Mouse (Mus musculus) midbrain, embryonic 15.5 days (tissue): ENCODE data around the gene Ypel2. TPM values are rescaled to one million over a fixed set of nuclear protein-coding genes. Genes with fewer than 3 reads are reported as not detected.

Experiments used
- ATAC-seq: fragments of 200-750 bp; cut with Nextera tagmentation; replicated peaks from 2 replicates; pipeline ENCODE4 v1.8.0; 2017; ENCODE audit warnings: moderate TSS enrichment
- H3K27ac ChIP-seq: fragments of 300-500 bp; sonication (generic); 2 replicates; pipeline ENCODE4 v1.5.1; 2015; ENCODE audit warnings: mild to moderate bottlenecking, inconsistent platforms
- H3K27me3 ChIP-seq: fragments of 300-500 bp; sonication (generic); replicated peaks from 2 replicates; pipeline ENCODE4 v1.6.1; 2015; ENCODE audit warnings: inconsistent platforms
- H3K36me3 ChIP-seq: fragments of 300-500 bp; sonication (generic); replicated peaks from 2 replicates; pipeline ENCODE4 v1.6.1; 2015; ENCODE audit warnings: inconsistent platforms
- H3K4me1 ChIP-seq: fragments of 300-500 bp; sonication (generic); 2 replicates; pipeline ENCODE4 v1.6.1; 2015; ENCODE audit warnings: inconsistent platforms
- H3K4me2 ChIP-seq: fragments of 300-500 bp; sonication (generic); 2 replicates; pipeline ENCODE4 v1.6.1; 2015; ENCODE audit warnings: inconsistent platforms, mild to moderate bottlenecking, moderate library complexity
- H3K4me3 ChIP-seq: fragments of 300-500 bp; sonication (generic); 2 replicates; pipeline ENCODE4 v1.5.1; 2015; ENCODE audit warnings: mild to moderate bottlenecking, inconsistent platforms
- H3K9ac ChIP-seq: fragments of 300-500 bp; sonication (generic); 2 replicates; pipeline ENCODE4 v1.6.1; 2015; ENCODE audit warnings: mild to moderate bottlenecking, inconsistent platforms
- H3K9me3 ChIP-seq: fragments of 300-500 bp; sonication (generic); 2 replicates; pipeline ENCODE4 v1.6.1; 2016; ENCODE audit warnings: inconsistent platforms
- WGBS: fragments of 180-500 bp; shearing (Covaris S2); methylation state at CpG from one replicate; pipeline ENCODE4 v1.1.7; 2015; ENCODE audit warnings: mixed read lengths; 5-methylcytosine and 5-hydroxymethylcytosine counted together
- polyA plus RNA-seq: library from polyadenylated mRNA; unstranded; fragments of >200 nt; fragmentation: Nextera tagmentation; extraction: Ambion mirVana; gene quantifications from 2 replicates; pipeline ENCODE4 v1.2.1, GENCODE M21; 2015

Ypel2 gene
- polyA plus RNA-seq, 1 experiment from 2014 or later = 6.6 TPM

DNA sequence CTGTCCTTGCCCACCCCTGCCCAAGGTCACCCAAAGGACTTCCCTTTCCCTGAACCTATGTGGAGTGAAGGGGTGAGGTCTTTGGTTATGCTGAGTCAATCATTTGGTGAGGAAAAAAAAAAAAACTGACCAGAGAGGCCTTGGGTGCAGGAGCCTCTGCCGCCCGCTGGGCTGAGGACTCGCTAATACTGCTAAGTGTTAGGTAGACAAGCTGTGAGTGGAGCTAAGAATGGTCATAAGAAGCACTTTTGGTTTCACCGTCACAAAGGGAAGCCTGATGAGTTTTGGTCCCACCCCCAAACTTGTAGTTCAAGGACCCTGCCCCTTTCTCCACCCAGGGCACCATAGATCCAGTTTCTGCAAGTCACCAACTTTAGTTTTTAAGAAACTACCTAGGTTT, 55.4 kb downstream of the Ypel2 start:
- H3K27me3 ChIP-seq = no peaks in the 10 kb centered on the region
- H3K4me1 ChIP-seq = no peaks in the 10 kb centered on the region
- no peak overlapping the region for H3K4me3 ChIP-seq
- no peaks in the 10 kb centered on the region for H3K36me3 ChIP-seq
- no peak overlapping the region for H3K9ac ChIP-seq
- H3K9me3 ChIP-seq = no peaks in the 10 kb centered on the region
- WGBS = 90% methylated on average over 4 of the region's 4 CpGs
- H3K4me2 ChIP-seq = no peak overlapping the region
- H3K27ac ChIP-seq = no peak overlapping the region
- no peak for ATAC-seq

DNA sequence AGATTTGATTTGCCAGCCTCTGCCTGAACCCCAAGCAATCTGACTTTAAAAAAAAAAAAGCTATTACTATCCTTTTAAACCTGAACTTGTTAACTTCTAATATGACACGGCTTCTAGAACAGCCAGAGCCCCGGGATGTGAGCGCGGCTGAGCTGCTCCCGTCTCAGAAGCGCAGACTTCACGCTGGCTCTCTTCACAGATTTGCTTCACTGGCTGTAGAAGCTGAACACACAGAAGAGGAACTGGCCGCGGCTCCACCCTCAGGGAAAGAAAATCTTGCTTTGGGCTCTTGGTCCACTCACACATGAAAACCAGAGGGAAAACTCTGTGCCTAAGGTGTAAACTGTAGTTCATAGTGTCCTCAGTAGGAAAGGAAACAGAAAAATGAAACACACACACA, 56.6 kb downstream of the Ypel2 start:
- no peaks in the 10 kb centered on the region for H3K36me3 ChIP-seq
- no peak overlapping the region for H3K9ac ChIP-seq
- no peak overlapping the region for H3K4me3 ChIP-seq
- ATAC-seq = no peak
- H3K9me3 ChIP-seq = no peaks in the 10 kb centered on the region
- 38% methylated on average over 9 of the region's 9 CpGs for WGBS
- H3K27ac ChIP-seq = no peak overlapping the region
- H3K4me1 ChIP-seq = no peaks in the 10 kb centered on the region
- H3K27me3 ChIP-seq = no peaks in the 10 kb centered on the region
- no peak overlapping the region for H3K4me2 ChIP-seq

DNA sequence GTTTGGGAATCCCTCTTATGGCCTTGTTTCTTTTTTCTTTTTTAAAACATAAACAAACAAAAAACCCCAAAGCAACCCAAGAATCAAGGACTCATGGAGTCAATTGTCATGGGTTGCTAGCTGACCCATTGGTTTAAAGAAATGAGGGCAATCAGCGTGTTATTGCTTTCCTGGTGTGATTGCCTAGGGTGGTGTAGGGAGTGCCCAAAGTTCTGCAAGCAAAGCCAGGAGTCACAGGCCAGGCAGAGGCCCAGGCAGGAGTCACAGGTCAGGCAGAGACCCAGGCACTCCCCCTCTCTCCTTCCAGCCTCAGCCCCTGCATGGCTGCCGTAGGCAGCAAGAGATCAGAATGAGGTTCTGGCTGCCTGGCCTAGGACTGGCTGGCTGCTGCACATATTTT, 58.6 kb downstream of the Ypel2 start:
- H3K4me3 ChIP-seq = no peak overlapping the region
- H3K36me3 ChIP-seq = no peaks in the 10 kb centered on the region
- no peak overlapping the region for H3K4me2 ChIP-seq
- 82% methylated on average over 2 of the region's 2 CpGs for WGBS
- no peaks in the 10 kb centered on the region for H3K9me3 ChIP-seq
- H3K4me1 ChIP-seq = peaks cover 9% of the 10 kb centered on the region
- no peaks in the 10 kb centered on the region for H3K27me3 ChIP-seq
- no peak overlapping the region for H3K27ac ChIP-seq
- H3K9ac ChIP-seq = no peak overlapping the region
- ATAC-seq = no peak

DNA sequence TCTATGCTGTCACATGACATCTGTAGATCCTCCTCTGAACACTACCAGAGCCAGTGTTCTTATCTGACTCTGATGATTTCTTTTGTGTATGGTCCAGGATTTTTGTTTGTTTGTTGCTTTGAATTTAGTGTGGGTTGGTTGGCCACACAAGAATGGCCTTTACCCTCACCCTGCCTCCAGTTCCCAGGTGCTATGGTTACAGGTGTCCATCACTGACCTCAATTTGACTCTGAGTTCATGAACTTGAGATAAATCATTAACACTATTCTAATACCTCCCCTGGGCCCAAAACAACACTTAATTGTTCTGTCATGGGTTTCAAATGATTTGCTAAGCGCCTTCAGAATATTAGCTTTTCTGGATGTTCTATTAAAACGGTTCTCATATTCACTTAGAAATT, 61.3 kb downstream of the Ypel2 start:
- H3K27me3 ChIP-seq = no peaks in the 10 kb centered on the region
- no peaks in the 10 kb centered on the region for H3K36me3 ChIP-seq
- no peak overlapping the region for H3K27ac ChIP-seq
- no peak overlapping the region for H3K9ac ChIP-seq
- peaks cover 9% of the 10 kb centered on the region for H3K4me1 ChIP-seq
- ATAC-seq = no peak
- H3K4me3 ChIP-seq = no peak overlapping the region
- WGBS = 87% methylated on average over 2 of the region's 2 CpGs
- no peak overlapping the region for H3K4me2 ChIP-seq
- no peaks in the 10 kb centered on the region for H3K9me3 ChIP-seq

DNA sequence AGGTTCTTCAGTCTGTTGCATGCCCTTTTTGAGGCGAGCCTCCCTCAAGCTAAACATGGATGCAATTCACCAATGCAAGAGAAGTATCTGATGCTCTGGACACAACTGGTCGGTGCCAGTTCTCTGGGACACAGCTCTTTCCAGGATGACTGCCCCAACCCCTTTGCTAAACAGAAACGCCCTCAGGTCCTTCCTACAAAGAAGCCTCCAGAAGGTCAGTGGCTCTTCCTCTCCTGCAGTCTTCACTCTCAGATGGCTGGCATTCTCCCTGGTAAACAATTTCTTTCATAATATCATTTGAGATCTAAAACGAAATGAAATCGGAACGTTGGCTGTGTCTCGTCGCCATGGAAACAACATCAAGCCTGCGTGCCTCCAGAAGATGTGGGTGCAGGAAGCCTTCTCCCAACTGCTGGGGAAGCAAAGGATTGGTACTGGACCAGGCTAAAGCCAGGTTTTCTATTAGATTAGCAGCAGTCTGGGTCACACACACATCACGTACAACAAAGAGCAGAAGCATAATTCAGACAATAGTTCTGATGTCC, 62.8 kb downstream of the Ypel2 start:
- ATAC-seq = no peak
- Histone ChIP-seq H3K9ac (no peak overlapping the region), H3K4me1 (peaks cover 9% of the 10 kb centered on the region), H3K4me3 (no peak overlapping the region), H3K9me3 (no peaks in the 10 kb centered on the region), H3K27me3 (no peaks in the 10 kb centered on the region), H3K4me2 (peak overlapping the region; percentile 10), H3K27ac (peak overlapping the region; percentile 71), H3K36me3 (no peaks in the 10 kb centered on the region)
- WGBS = 50% methylated on average over 10 of the region's 10 CpGs

DNA sequence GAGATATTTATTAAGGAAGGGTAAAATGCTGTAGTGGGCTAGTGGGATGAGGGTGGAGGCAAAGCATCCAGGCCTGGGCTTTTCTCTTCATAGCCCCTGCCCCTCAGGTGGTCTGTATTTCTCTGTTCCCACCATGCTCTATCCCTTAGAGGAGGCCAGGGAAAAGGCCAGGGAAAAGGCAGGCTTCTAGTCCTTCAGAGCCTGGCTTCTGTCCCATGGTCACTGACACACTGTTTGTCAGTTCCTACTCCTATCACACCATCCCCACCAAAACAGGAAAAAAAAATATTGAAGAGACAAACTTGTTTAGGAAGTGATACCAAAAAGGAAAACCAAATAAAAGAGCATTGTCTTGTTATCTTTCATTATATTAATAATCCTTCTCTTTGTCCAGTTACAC, 63.5 kb downstream of the Ypel2 start:
- H3K9ac ChIP-seq = no peak overlapping the region
- no peak for ATAC-seq
- H3K27ac ChIP-seq = 0 out of 2 replicates have a peak overlapping the region, but pooled peaks have one; percentile 71
- H3K27me3 ChIP-seq = no peaks in the 10 kb centered on the region
- no peak overlapping the region for H3K4me3 ChIP-seq
- no peaks in the 10 kb centered on the region for H3K9me3 ChIP-seq
- H3K4me1 ChIP-seq = peaks cover 9% of the 10 kb centered on the region
- no peaks in the 10 kb centered on the region for H3K36me3 ChIP-seq
- H3K4me2 ChIP-seq = no peak overlapping the region

DNA sequence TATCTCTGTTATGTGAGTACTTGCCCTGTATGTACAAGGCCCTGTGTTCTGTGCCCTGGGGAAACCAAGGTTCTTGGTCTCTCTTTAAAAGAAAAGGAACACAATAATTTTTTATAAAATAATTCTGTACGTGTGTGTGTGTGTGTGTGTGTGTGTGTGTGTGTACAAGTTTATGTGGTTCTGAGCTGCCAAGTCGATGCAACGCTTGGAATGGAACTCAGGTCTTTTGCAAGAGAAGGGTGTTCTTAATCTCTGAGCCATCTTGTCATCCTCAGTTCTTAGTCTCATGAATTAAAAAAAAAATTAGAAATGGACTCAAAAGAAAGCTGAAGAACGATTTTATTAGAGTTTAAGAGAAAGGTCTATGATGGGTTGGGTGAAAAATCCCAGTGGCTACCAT, 64.0 kb downstream of the Ypel2 start:
- no peak overlapping the region for H3K4me3 ChIP-seq
- WGBS = 87% methylated on average over 4 of the region's 4 CpGs
- no peak overlapping the region for H3K4me2 ChIP-seq
- ATAC-seq = no peak
- no peak overlapping the region for H3K9ac ChIP-seq
- no peak overlapping the region for H3K27ac ChIP-seq
- no peaks in the 10 kb centered on the region for H3K36me3 ChIP-seq
- H3K4me1 ChIP-seq = peaks cover 9% of the 10 kb centered on the region
- H3K27me3 ChIP-seq = no peaks in the 10 kb centered on the region
- no peaks in the 10 kb centered on the region for H3K9me3 ChIP-seq

DNA sequence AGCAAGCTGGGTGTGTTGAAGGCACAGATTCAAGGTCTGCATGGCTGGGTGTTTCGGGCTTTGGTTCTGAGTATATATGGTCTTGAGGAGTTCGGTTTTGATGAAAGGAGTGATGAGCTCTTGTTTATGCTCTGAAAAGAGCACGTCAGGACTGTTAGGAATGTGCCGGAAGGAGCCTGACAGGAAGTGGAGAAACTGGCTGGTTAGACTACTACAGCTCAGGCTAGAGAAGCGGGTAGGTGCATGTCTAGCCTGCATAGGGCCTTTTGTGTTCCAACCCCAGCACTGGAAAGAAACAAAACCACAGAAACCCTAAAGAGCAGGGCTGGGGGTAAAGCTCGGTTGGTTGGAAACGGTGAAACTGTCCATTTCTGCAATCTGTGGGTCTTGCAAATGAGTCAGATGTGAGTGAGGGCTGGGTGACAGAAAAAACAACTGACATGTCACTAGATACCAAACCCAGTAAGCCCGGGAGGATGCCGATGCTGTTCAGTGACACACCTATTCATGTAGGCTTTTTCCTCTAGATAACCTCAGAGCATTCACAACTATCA, 68.3 kb downstream of the Ypel2 start:
- no peaks in the 10 kb centered on the region for H3K36me3 ChIP-seq
- no peaks in the 10 kb centered on the region for H3K9me3 ChIP-seq
- no peak overlapping the region for H3K4me2 ChIP-seq
- H3K27me3 ChIP-seq = no peaks in the 10 kb centered on the region
- H3K9ac ChIP-seq = no peak overlapping the region
- ATAC-seq = no peak
- no peak overlapping the region for H3K4me3 ChIP-seq
- peaks cover 6% of the 10 kb centered on the region; the same call in 1 of the 2 replicates for H3K4me1 ChIP-seq
- whole genome bisulfite sequencing = 86% methylated on average over 9 of the region's 9 CpGs
- H3K27ac ChIP-seq = no peak overlapping the region

DNA sequence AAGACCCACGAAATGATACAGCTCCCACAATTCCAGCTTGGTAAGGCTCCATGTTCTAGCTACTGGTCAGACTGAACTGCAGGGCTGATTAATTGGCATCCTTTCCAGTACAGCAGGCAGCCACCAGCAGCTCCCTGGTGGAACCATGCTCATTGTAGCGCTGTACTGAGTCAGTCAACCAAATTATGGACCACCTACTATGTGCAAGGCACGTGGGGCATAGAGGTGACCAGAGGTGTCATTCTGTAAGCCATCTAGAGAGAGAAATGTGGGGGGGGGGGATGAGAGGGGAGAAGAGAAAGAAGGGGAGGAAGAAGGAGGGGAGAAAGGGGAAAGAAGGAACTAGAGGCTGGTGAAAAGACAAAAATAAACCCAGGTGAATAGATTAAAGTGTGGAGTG, 68.9 kb downstream of the Ypel2 start:
- no peak for ATAC-seq

DNA sequence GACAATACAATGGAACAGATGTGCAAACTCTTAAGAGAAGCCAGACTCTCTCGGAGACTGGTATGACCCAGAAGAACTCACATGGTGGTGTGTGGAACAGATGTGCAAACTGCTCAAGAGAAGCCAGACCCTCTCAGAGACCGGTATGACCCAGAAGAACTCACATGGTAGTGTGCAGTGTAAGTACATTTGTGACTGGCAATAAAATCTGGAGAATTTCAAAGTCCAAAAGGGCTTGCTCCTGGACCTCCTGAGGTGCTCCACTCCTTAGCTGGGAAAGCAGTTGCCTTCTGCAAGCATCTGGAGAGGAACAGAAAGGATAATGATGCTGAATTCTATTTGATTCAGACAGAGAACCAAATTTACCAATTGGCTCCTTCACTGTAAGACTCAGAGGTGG, 69.9 kb downstream of the Ypel2 start:
- H3K4me2 ChIP-seq = no peak overlapping the region
- no peaks in the 10 kb centered on the region for H3K9me3 ChIP-seq
- H3K36me3 ChIP-seq = no peaks in the 10 kb centered on the region
- WGBS = 77% methylated on average over 2 of the region's 2 CpGs
- H3K4me1 ChIP-seq = peaks cover 9% of the 10 kb centered on the region; the same call in 1 of the 2 replicates
- no peak overlapping the region for H3K4me3 ChIP-seq
- no peak for ATAC-seq
- H3K27ac ChIP-seq = no peak overlapping the region
- no peak overlapping the region for H3K9ac ChIP-seq
- H3K27me3 ChIP-seq = no peaks in the 10 kb centered on the region

More for the DNA sequence above, 68.9 kb downstream of the Ypel2 start:
- Histone ChIP-seq H3K27ac (no peak overlapping the region), H3K4me3 (no peak overlapping the region), H3K9ac (no peak overlapping the region), H3K36me3 (no peaks in the 10 kb centered on the region), H3K27me3 (no peaks in the 10 kb centered on the region), H3K4me1 (peaks cover 9% of the 10 kb centered on the region; the same call in 1 of the 2 replicates), H3K4me2 (no peak overlapping the region), H3K9me3 (no peaks in the 10 kb centered on the region)
- whole genome bisulfite sequencing = 82% methylated on average over 3 of the region's 3 CpGs

DNA sequence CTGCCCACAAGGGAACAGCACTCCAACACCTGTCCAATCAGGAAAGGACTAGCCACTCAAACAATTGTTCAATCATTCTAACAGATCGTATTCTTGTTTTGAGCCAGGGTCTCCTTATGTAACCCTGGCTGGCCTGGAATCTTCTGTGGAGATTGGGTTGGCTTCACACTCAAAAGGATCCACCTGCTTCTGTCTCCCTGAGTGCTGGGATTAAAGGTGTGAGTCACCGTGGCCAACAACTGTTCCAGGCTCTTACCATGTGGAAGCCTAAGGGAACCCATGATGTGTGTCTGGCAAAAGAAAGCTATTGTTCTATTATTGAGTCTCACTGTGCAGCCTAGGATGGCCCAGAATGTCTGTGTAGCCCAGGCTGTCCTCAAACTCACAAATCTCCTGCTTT, 71.5 kb downstream of the Ypel2 start:
- 87% methylated on average over 2 of the region's 2 CpGs for WGBS
- Histone ChIP-seq H3K9me3 (no peaks in the 10 kb centered on the region), H3K4me2 (no peak overlapping the region), H3K4me1 (peaks cover 9% of the 10 kb centered on the region; the same call in 1 of the 2 replicates), H3K27ac (no peak overlapping the region), H3K9ac (no peak overlapping the region), H3K36me3 (no peaks in the 10 kb centered on the region), H3K27me3 (no peaks in the 10 kb centered on the region), H3K4me3 (no peak overlapping the region)
- ATAC-seq = no peak

DNA sequence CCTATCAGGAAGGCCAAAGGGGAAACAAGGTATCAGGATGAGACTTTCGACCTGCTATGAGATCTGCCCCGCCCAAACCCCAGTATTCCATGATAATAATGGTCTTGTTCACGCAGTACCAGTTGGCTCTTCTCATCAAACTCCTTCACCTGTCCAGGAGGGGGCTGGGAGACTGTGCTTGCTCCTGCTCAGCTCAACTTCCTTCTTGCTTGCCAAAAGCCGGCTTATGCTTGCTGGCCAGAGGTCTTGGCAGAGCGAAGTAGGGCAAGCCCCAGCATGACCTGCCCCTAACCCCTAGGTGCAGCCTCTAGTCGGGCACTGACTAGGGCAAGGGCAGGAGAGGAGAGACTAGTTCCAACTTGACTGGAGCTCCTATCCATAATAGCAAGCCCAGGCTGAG, 72.2 kb downstream of the Ypel2 start:
- Histone ChIP-seq H3K9me3 (no peaks in the 10 kb centered on the region), H3K27ac (no peak overlapping the region), H3K4me3 (no peak overlapping the region), H3K4me1 (peaks cover 9% of the 10 kb centered on the region; the same call in 1 of the 2 replicates), H3K27me3 (no peaks in the 10 kb centered on the region), H3K4me2 (no peak overlapping the region), H3K9ac (no peak overlapping the region), H3K36me3 (no peaks in the 10 kb centered on the region)
- WGBS = 90% methylated on average over 6 of the region's 6 CpGs
- no peak for ATAC-seq
